Mouse (Mus musculus) heart, adult 2 months (tissue): Measurements from ENCODE around the gene Ctdnep1.

Source experiments
- CTCF ChIP-seq: fragments of 200-600 bp; IDR thresholded peaks from 2 replicates; pipeline ENCODE4 v1.8.1; 2022; ENCODE audit warnings: antibody characterized with exemption, mild to moderate bottlenecking, moderate library complexity
- POLR2A ChIP-seq: fragments of 200-500 bp; IDR thresholded peaks from 2 replicates; pipeline ENCODE4 v1.6.1; 2011; ENCODE audit warnings: mild to moderate bottlenecking, low read depth, low read length, control low read depth; ENCODE audit not compliant: insufficient read depth

- TF ChIP-seq CTCF (peak; percentile 37), POLR2A (no peak)
These were observed 17.9 kb downstream of the Ctdnep1 start for GRCm38 (mm10) chr11:69998567-69999491.
